Mouse (Mus musculus): ENCODE measurements around the gene Gm20509. TPM values are rescaled to one million over a fixed set of nuclear protein-coding genes. Genes with fewer than 3 reads are reported as not detected.

Gm20509 gene
- total RNA-seq, 2 experiments from 2014 or later = not detected

GRCm38 (mm10) chr9:73162571-73163333 is 60.5 kb downstream of the Gm20509 start:
- intact Hi-C loops (cut with DNase I) = loop anchor here (2.0 to 10.0 kb wide), 2 partner anchors 372 to 820 kb away; no protein-coding TSS in a partner anchor
- DNase-seq (ENCODE audit: low spot score in 2 of 2) = peak; percentile 86 to 90

GRCm38 (mm10) chr9:73165631-73166030 is 63.4 kb downstream of the Gm20509 start:
- DNase-seq (ENCODE audit: low spot score in 2 of 2) = no peak
- intact Hi-C loops (cut with DNase I) = loop anchor here (10.0 kb wide), 1 partner anchor 369 kb away; no protein-coding TSS in a partner anchor

Other genes starting within 250 kb of the Gm20509 start
- gene Pygo1, start 176.8 kb upstream of the Gm20509 start, total RNA-seq (2021) = 10 to 100 TPM; 12.0 to 13.0 TPM
- 1 to 10 TPM; 1.1 to 1.7 TPM for gene Dyx1c1, start 143.7 kb upstream of the Gm20509 start, total RNA-seq (2021)
- gene Gm44503, start 143.6 kb upstream of the Gm20509 start, total RNA-seq (2021) = under 1 TPM in 1 of 2 experiments, not detected in 1; 0.29 TPM
- gene Ccpg1os, start 117.1 kb upstream of the Gm20509 start, total RNA-seq (2021) = 1 to 10 TPM; 7.6 to 8.6 TPM
- 100 to 1,000 TPM; 104 to 117 TPM for gene Ccpg1, start 117.0 kb upstream of the Gm20509 start, total RNA-seq (2021)
- 10 to 100 TPM; 15.2 to 15.4 TPM for gene Pigb, start 62.1 kb upstream of the Gm20509 start, total RNA-seq (2021)
- gene Rab27a, start 57.6 kb upstream of the Gm20509 start, total RNA-seq (2021) = 1 to 10 TPM; 5.9 to 8.2 TPM
- gene Khdc3, start 634 bp upstream of the Gm20509 start, total RNA-seq (2021) = 1 to 10 TPM; 1.2 to 1.4 TPM
- 10 to 100 TPM; 51.8 to 56.9 TPM for gene Rsl24d1, start 11.0 kb downstream of the Gm20509 start, total RNA-seq (2021)

All from left cerebral cortex, postnatal 14 days (tissue).